Mouse (Mus musculus) hindbrain, postnatal 0 days (tissue): ENCODE measurements around the gene Reck. TPM values are rescaled to one million over a fixed set of nuclear protein-coding genes. Genes with fewer than 3 reads are reported as not detected.

Experiments used
- ATAC-seq: fragments of 200-750 bp; cut with Nextera tagmentation; 2 replicates; pipeline ENCODE4 v1.8.0; 2017; ENCODE audit warnings: mild to moderate bottlenecking, moderate TSS enrichment, moderate library complexity
- DNase-seq: peaks from one replicate; pipeline ENCODE4 v3.0.0-alpha.2; 2015; ENCODE audit warnings: low spot score
- H3K27ac ChIP-seq: fragments of 300-500 bp; sonication (generic); 2 replicates; pipeline ENCODE4 v1.5.1; 2014; ENCODE audit warnings: mild to moderate bottlenecking
- H3K27me3 ChIP-seq: fragments of 300-500 bp; sonication (generic); 2 replicates; pipeline ENCODE4 v1.6.1; 2014; ENCODE audit warnings: low read length, mixed read lengths; ENCODE audit not compliant: insufficient read depth
- H3K36me3 ChIP-seq: fragments of 300-500 bp; sonication (generic); 2 replicates; pipeline ENCODE4 v1.6.1; 2014; ENCODE audit warnings: low read length, mixed read lengths; ENCODE audit not compliant: insufficient read depth
- H3K4me1 ChIP-seq: fragments of 300-500 bp; sonication (generic); 2 replicates; pipeline ENCODE4 v1.6.1; 2014; ENCODE audit warnings: antibody characterized with exemption, low read length, mixed read lengths; ENCODE audit not compliant: insufficient read depth
- H3K4me2 ChIP-seq: fragments of 300-500 bp; sonication (generic); 2 replicates; pipeline ENCODE4 v1.6.1; 2014; ENCODE audit warnings: low read depth, mild to moderate bottlenecking, low read length, moderate library complexity, mixed read lengths
- H3K4me3 ChIP-seq: fragments of 300-500 bp; sonication (generic); 2 replicates; pipeline ENCODE4 v1.5.1; 2014; ENCODE audit warnings: low read length
- H3K9ac ChIP-seq: fragments of 300-500 bp; sonication (generic); replicated peaks from 2 replicates; pipeline ENCODE4 v1.6.1; 2014; ENCODE audit warnings: mild to moderate bottlenecking, low read length, moderate library complexity, mixed read lengths
- H3K9me3 ChIP-seq: fragments of 300-500 bp; sonication (generic); 2 replicates; pipeline ENCODE4 v1.6.1; 2016; ENCODE audit warnings: low read length, mixed read lengths
- CTCF ChIP-seq: IDR thresholded peaks from 2 replicates; pipeline ENCODE4 v1.5.1; 2016; ENCODE audit warnings: antibody characterized with exemption, control low read depth, low read depth
- WGBS: fragments of 180-500 bp; shearing (Covaris S2); extraction: QIAGEN DNeasy Blood & Tissue Kit; methylation state at CpG from one replicate; pipeline ENCODE4 v1.1.7; 2014; 5-methylcytosine and 5-hydroxymethylcytosine counted together
- polyA plus RNA-seq: library from polyadenylated mRNA; unstranded; fragments of >200 nt; fragmentation: Nextera tagmentation; extraction: Ambion mirVana; gene quantifications from 2 replicates; pipeline ENCODE4 v1.2.1, GENCODE M21; 2015
- total RNA-seq: library from RNA; depleted of rRNA; stranded (reverse); fragments of >200 nt; gene quantifications from 2 replicates; pipeline ENCODE4 v1.2.3, GENCODE M21; 2014

Gene Reck
- total and polyA plus RNA-seq, 2 experiments from 2014 or later = 4.0 to 6.1 TPM

GRCm38 (mm10) chr4:43927826-43928225 is 52.5 kb downstream of the Reck start:
- peak; percentile 28 for DNase-seq
- ATAC-seq = no peak
- 90% methylated on average over 3 of the region's 3 CpGs for WGBS
- Histone ChIP-seq H3K36me3 (peaks cover 45% of the 10 kb centered on the region), H3K27ac (no peak overlapping the region), H3K4me2 (no peak overlapping the region), H3K27me3 (no peaks in the 10 kb centered on the region), H3K9me3 (no peaks in the 10 kb centered on the region), H3K4me3 (no peak overlapping the region), H3K9ac (no peak overlapping the region), H3K4me1 (no peaks in the 10 kb centered on the region)
- TF ChIP-seq CTCF = peak; percentile 54

DNA sequence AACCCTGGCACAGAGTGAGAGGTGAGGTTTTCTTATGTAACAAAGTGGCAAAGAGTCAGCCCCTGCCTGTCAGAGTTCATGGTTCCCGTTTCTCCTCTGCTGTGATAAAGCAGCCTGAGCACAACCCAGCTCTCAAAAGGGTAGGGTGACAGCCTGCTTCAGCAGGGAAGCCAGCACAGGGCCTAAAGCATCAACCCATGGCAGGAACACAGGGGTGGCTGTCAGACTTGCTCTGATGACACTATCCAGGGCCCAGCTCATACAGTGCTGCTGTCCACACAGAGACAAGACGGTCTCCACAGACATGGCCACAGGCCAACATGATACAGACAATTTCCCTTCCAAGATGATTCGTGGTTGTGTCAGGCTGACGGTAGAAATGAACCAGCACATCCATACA is 56.5 kb downstream of the Reck start:
- TF ChIP-seq CTCF = no peak
- H3K9me3 ChIP-seq = no peaks in the 10 kb centered on the region
- no peak overlapping the region for H3K27ac ChIP-seq
- H3K27me3 ChIP-seq = no peaks in the 10 kb centered on the region
- H3K4me3 ChIP-seq = no peak overlapping the region
- ATAC-seq = no peak
- H3K4me1 ChIP-seq = no peaks in the 10 kb centered on the region
- H3K9ac ChIP-seq = no peak overlapping the region
- 88% methylated on average over 4 of the region's 4 CpGs for WGBS
- no peak overlapping the region for H3K4me2 ChIP-seq
- peaks cover 44% of the 10 kb centered on the region for H3K36me3 ChIP-seq
- no peak for DNase-seq

GRCm38 (mm10) chr4:43936186-43936585 is 60.9 kb downstream of the Reck start:
- Histone ChIP-seq H3K4me2 (no peak overlapping the region), H3K4me1 (no peaks in the 10 kb centered on the region), H3K9me3 (no peaks in the 10 kb centered on the region), H3K27ac (no peak overlapping the region), H3K4me3 (no peak overlapping the region), H3K9ac (no peak overlapping the region), H3K36me3 (peaks cover 28% of the 10 kb centered on the region), H3K27me3 (no peaks in the 10 kb centered on the region)
- ATAC-seq (no peak), DNase-seq (no peak)
- TF ChIP-seq CTCF = no peak
- WGBS = 93% methylated on average over 4 of the region's 4 CpGs

DNA sequence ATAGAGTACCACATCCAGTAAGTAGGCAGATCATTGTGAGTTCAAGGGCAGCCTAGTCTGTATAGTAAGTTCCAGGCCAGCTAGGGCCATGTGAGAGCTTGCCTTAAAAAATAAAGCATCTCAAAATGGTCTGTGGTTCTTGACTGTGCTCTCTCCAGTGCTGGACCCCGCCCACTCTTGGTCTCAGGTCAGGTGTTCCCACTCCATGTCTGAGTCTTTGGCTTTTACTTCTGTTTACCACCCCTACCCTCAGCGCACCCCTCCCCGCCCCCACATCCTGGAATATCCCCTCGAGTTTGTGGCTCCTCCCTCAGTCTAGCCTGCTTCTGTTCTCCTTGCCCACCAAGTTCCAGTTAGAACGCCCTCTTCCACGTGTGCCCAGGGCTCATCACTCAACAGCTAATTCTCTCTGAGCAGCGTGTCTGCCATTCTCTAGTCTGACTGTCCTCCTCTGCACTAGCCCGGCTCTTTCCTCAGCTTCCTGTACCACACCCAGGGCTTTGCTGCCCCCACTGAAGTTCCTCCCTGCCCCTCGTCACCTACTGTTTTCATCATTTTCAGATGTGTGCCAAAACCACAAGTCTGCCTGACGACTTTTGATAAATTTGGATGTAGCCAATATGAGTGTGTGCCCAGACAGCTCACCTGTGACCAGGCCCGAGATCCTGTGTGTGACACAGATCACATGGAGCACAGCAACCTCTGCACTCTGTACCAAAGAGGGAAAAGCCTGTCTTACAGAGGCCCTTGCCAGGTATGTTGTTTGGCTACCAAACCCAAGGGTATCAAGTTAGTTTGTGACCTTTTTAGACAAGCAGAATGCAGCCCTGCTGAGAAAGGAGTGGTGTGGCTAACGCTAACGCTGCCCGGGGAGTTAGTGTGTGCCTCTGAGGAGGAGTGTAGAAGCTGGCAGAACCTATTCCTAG is 61.7 kb downstream of the Reck start:
- Histone ChIP-seq H3K4me2 (no peak overlapping the region), H3K9me3 (no peaks in the 10 kb centered on the region), H3K27me3 (no peaks in the 10 kb centered on the region), H3K4me1 (no peaks in the 10 kb centered on the region), H3K4me3 (no peak overlapping the region), H3K36me3 (peaks cover 27% of the 10 kb centered on the region), H3K9ac (no peak overlapping the region), H3K27ac (no peak overlapping the region)
- WGBS = 80% methylated on average over 14 of the region's 14 CpGs
- no peak for TF ChIP-seq CTCF
- DNase-seq (no peak), ATAC-seq (no peak)

DNA sequence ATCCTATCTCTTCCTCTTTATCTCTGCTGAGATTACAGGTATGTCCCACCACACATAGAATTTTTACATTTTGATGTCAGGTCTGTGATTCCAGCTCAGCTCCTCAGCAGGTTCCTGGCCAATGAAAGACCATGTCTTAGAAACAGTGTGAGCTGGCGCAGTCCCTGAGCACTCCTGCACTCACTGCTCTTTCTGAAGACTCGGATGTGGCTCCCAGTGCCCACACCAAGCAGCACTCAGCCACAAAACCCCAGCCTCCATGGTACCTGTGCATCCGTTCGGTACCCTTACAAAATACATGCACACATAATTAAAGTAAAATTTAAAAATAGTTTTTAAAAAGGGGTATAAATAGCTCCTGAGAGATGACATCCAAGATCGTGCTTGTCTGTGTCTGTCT is 66.0 kb downstream of the Reck start:
- WGBS = 92% methylated on average over 5 of the region's 5 CpGs
- no peak overlapping the region for H3K9ac ChIP-seq
- H3K36me3 ChIP-seq = peaks cover 32% of the 10 kb centered on the region
- no peaks in the 10 kb centered on the region for H3K9me3 ChIP-seq
- no peaks in the 10 kb centered on the region for H3K27me3 ChIP-seq
- TF ChIP-seq CTCF = no peak
- H3K4me1 ChIP-seq = no peaks in the 10 kb centered on the region
- no peak for DNase-seq
- H3K4me3 ChIP-seq = no peak overlapping the region
- no peak overlapping the region for H3K27ac ChIP-seq
- no peak overlapping the region for H3K4me2 ChIP-seq
- no peak for ATAC-seq

DNA sequence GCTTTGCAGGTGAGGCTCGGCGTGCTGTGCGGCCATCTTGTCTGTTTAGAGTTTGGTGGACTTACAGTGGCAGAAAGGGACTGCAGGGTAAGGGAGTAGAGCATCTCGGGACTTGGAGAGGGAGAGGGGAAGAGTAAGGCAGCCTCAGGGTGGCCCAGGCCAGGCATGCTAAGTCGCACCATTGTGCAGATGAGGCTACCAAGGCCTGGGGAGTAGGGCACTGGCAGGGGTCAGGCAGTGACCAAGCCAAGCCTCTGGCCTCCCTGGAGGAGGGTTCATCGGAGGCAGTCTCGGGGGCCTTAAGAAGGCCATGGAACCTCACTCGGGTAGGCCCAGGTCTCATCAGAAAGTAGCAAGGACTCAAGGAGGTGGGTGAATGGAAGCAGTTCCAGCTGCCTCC is 67.1 kb downstream of the Reck start:
- Histone ChIP-seq H3K4me1 (no peaks in the 10 kb centered on the region), H3K9ac (no peak overlapping the region), H3K9me3 (no peaks in the 10 kb centered on the region), H3K36me3 (peaks cover 30% of the 10 kb centered on the region), H3K27ac (no peak overlapping the region), H3K27me3 (no peaks in the 10 kb centered on the region), H3K4me3 (no peak overlapping the region), H3K4me2 (no peak overlapping the region)
- TF ChIP-seq CTCF = no peak
- no peak for DNase-seq
- WGBS = 94% methylated on average over 8 of the region's 8 CpGs
- ATAC-seq = no peak

- ATAC-seq = no peak
- H3K4me2 ChIP-seq = no peak overlapping the region
- peaks cover 8% of the 10 kb centered on the region for H3K36me3 ChIP-seq
- WGBS = 94% methylated on average over 2 of the region's 2 CpGs
- H3K9ac ChIP-seq = no peak overlapping the region
- H3K4me3 ChIP-seq = no peak overlapping the region
- TF ChIP-seq CTCF = no peak
- no peaks in the 10 kb centered on the region for H3K4me1 ChIP-seq
- no peak for DNase-seq
- no peaks in the 10 kb centered on the region for H3K27me3 ChIP-seq
- no peaks in the 10 kb centered on the region for H3K9me3 ChIP-seq
- no peak overlapping the region for H3K27ac ChIP-seq
These were observed 72.2 kb downstream of the Reck start for GRCm38 (mm10) chr4:43947571-43947970.
